8 mouse cellular contexts compared by ENCODE assay signal in genomic region chr5:24651768-24652752, GRCm38 (mm10). TPM values are rescaled to one million over a fixed set of nuclear protein-coding genes. Genes with fewer than 3 reads are reported as not detected.
DNase-seq lines count a peak whose midpoint lies in the region; ATAC-seq and TF ChIP-seq lines count a peak whose summit lies in the region.

No protein-coding gene starts in this region.

- no peaks in the 10 kb centered on the region for H3K9me3 ChIP-seq in heart, embryonic 16.5 days (replicated peaks; ENCODE audit: control insufficient read depth, low read length)
- no peaks in the 10 kb centered on the region for H3K9me3 ChIP-seq in liver, embryonic 14.5 days (ENCODE audit: control insufficient read depth, low read length)
- no peaks in the 10 kb centered on the region for H3K9me3 ChIP-seq in neural tube, embryonic 13.5 days

- no peak overlapping the region for H3K4me2 ChIP-seq in heart, embryonic 16.5 days (ENCODE audit: low read depth, low read length)
- no peak overlapping the region for H3K4me2 ChIP-seq in liver, embryonic 14.5 days (ENCODE audit: low read depth)
- H3K4me2 ChIP-seq in neural tube, embryonic 13.5 days = no peak overlapping the region

- no peak for TF ChIP-seq EP300 in liver, embryonic 14.5 days (IDR thresholded peaks at IDR 0.05; ENCODE audit: low read depth)

- WGBS in heart, embryonic 16.5 days = 26% methylated on average over 25 of the region's 25 CpGs
- 33% methylated on average over 25 of the region's 25 CpGs for WGBS in liver, embryonic 14.5 days (ENCODE audit: insufficient replicate concordance)
- WGBS in neural tube, embryonic 13.5 days = 31% methylated on average over 25 of the region's 25 CpGs

- peak; percentile 92 for TF ChIP-seq CTCF in liver, embryonic 14.5 days (IDR thresholded peaks at IDR 0.05; ENCODE audit: low read depth)

- H3K4me3 ChIP-seq in heart, embryonic 16.5 days (ENCODE audit: low read length) = no peak overlapping the region
- H3K4me3 ChIP-seq in liver, embryonic 14.5 days (ENCODE audit: insufficient read depth in 1 of 2, low read depth in 2 of 2, low read length in 2 of 2) = no peak overlapping the region
- H3K4me3 ChIP-seq in neural tube, embryonic 13.5 days = no peak overlapping the region

- H3K27ac ChIP-seq in heart, embryonic 16.5 days (ENCODE audit: low read length) = no peak overlapping the region
- H3K27ac ChIP-seq in liver, embryonic 14.5 days = no peak overlapping the region
- H3K27ac ChIP-seq in neural tube, embryonic 13.5 days (replicated peaks) = no peak overlapping the region

- H3K27me3 ChIP-seq in heart, embryonic 16.5 days (ENCODE audit: control insufficient read depth, insufficient read depth, low read length) = no peaks in the 10 kb centered on the region; the same call in 1 of the 2 replicates
- no peaks in the 10 kb centered on the region; the same call in 1 of the 2 replicates for H3K27me3 ChIP-seq in liver, embryonic 14.5 days (ENCODE audit: control insufficient read depth, insufficient read depth, low read length)
- peaks cover 3% of the 10 kb centered on the region; the same call in 1 of the 2 replicates for H3K27me3 ChIP-seq in neural tube, embryonic 13.5 days

- H3K4me1 ChIP-seq in heart, embryonic 16.5 days (ENCODE audit: control insufficient read depth, insufficient read depth, low read length) = no peaks in the 10 kb centered on the region; the same call in 1 of the 2 replicates
- H3K4me1 ChIP-seq in liver, embryonic 14.5 days (replicated peaks; ENCODE audit: control insufficient read depth in 2 of 2, insufficient read depth in 2 of 2, low read length in 1 of 2) = no peaks in the 10 kb centered on the region
- 0 out of 2 replicates have a peak, but pooled peaks cover 2% of the 10 kb centered on the region for H3K4me1 ChIP-seq in neural tube, embryonic 13.5 days (replicated peaks)

- peak; percentile 61 for DNase-seq in brain, embryonic 18.5 days (ENCODE audit: low read depth, low spot score)
- DNase-seq in fibroblast of lung, adult 2 months (ENCODE audit: low read depth) = peak; percentile 63
- DNase-seq in kidney, postnatal 25 days = peak; percentile 81 to 82
- DNase-seq in liver, embryonic 14.5 days (ENCODE audit: low read depth in 3 of 3, low spot score in 3 of 3) = peak in 1 of 3 experiments; percentile 27
- peak; percentile 92 for DNase-seq in testis, postnatal 10 days (ENCODE audit: low spot score)

- ATAC-seq in CD4-positive, CD25-positive, alpha-beta regulatory T cell, adult 4 months = peak; percentile 74
- peak; percentile 53; the same call in 1 of the 2 replicates for ATAC-seq in heart, embryonic 16.5 days (replicated peaks; ENCODE audit: extremely low read depth, insufficient read depth, low FRiP score)
- no peak for ATAC-seq in liver, embryonic 14.5 days (ENCODE audit: insufficient read depth)
- peak; percentile 77 for ATAC-seq in neural tube, embryonic 13.5 days (ENCODE audit: low read depth)

- no peak overlapping the region for H3K9ac ChIP-seq in heart, embryonic 16.5 days (ENCODE audit: low read length)
- H3K9ac ChIP-seq in liver, embryonic 14.5 days (replicated peaks) = no peak overlapping the region
- peak overlapping the region; percentile 22; the same call in 1 of the 2 replicates for H3K9ac ChIP-seq in neural tube, embryonic 13.5 days

- H3K36me3 ChIP-seq in heart, embryonic 16.5 days (ENCODE audit: control insufficient read depth, insufficient read depth) = no peaks in the 10 kb centered on the region
- H3K36me3 ChIP-seq in liver, embryonic 14.5 days (replicated peaks; ENCODE audit: control insufficient read depth, insufficient read depth, low read depth) = no peaks in the 10 kb centered on the region
- H3K36me3 ChIP-seq in neural tube, embryonic 13.5 days = no peaks in the 10 kb centered on the region

RNA-seq across cellular contexts. Expression of gene Smarcd3, which starts 27.8 kb away (rescaled TPM):
- polyA plus RNA-seq in CD4-positive, CD25-positive, alpha-beta regulatory T cell, adult 4 months (2017; shearing (Covaris generic)) = under 1 TPM; 0.48 to 0.61 TPM
- polyA plus RNA-seq in heart, embryonic 16.5 days (2015; fragmentation: Nextera tagmentation; extraction: Ambion mirVana) = 47.4 and 48.3 TPM in 2 replicates
- polyA plus RNA-seq in liver, embryonic 14.5 days (2012; rRNA removed) = 1.1 and 1.5 TPM in 2 replicates
- 0.95 and 1.0 TPM in 2 replicates for polyA plus RNA-seq in liver, embryonic 14.5 days (2014; fragmentation: Nextera tagmentation; extraction: Ambion mirVana)
- polyA plus RNA-seq in neural tube, embryonic 13.5 days (2015; fragmentation: Nextera tagmentation; extraction: Ambion mirVana) = 91.1 and 99.2 TPM in 2 replicates

RNA-seq across cellular contexts. Expression of gene Nub1, which starts 33.3 kb away (rescaled TPM):
- polyA plus RNA-seq in CD4-positive, CD25-positive, alpha-beta regulatory T cell, adult 4 months (2017; shearing (Covaris generic)) = 100 to 1,000 TPM in 1 of 2 experiments, 10 to 100 TPM in 1; 83.4 to 107 TPM
- 25.8 and 27.1 TPM in 2 replicates for polyA plus RNA-seq in heart, embryonic 16.5 days (2015; fragmentation: Nextera tagmentation; extraction: Ambion mirVana)
- 6.7 and 10.8 TPM in 2 replicates for polyA plus RNA-seq in liver, embryonic 14.5 days (2012; rRNA removed)
- polyA plus RNA-seq in liver, embryonic 14.5 days (2014; fragmentation: Nextera tagmentation; extraction: Ambion mirVana) = 10.5 and 11.9 TPM in 2 replicates
- 49.9 TPM in 2 replicates for polyA plus RNA-seq in neural tube, embryonic 13.5 days (2015; fragmentation: Nextera tagmentation; extraction: Ambion mirVana)

Comparison
In these comparisons a context has a peak if more than half of its experiments do, and no peak if none do; other contexts are left out.
1. RNA of gene Smarcd3, which starts 27.8 kb away (polyA plus RNA-seq): 91.1 to 99.2 TPM in neural tube, embryonic 13.5 days and 47.4 to 48.3 TPM in heart, embryonic 16.5 days; 0.95 to 1.5 TPM in liver, embryonic 14.5 days and 0.48 to 0.61 TPM in CD4-positive, CD25-positive, alpha-beta regulatory T cell, adult 4 months; every median in the first group is over 10 times any median in the second.